Mouse (Mus musculus): ENCODE measurements at regions not wholly inside any gene's neighbourhood (a gene's known extent, or its start where the extent isn't known, plus 50 kb on each side); places are given as distances from the start of the nearest gene placed in this dataset.

GRCm38 (mm10) chr17:83277948-83278924, 63.1 kb downstream of the Pkdcc start:
- TF ChIP-seq CTCF (IDR thresholded peaks at IDR 0.05; ENCODE audit: extremely low read depth, insufficient read depth, low read length) (no peak), POLR2A (IDR thresholded peaks at IDR 0.05; ENCODE audit: extremely low read depth, insufficient read depth, low read length) (no peak)
